Mouse (Mus musculus) CH12.LX (cell line): ENCODE results near the gene Alg1. TPM values are rescaled to one million over a fixed set of nuclear protein-coding genes. Genes with fewer than 3 reads are reported as not detected.
"Not testable (repeated sequence)": the region's sequence is repeated elsewhere in the genome, so short reads cannot be mapped to it uniquely, and the experiment has no call there.

ENCODE experiments used
- DNase-seq: peaks from one replicate; pipeline ENCODE4 v3.0.0-alpha.2; 2013; ENCODE audit errors: extremely low read depth
- H3K27ac ChIP-seq: 2 replicates; pipeline ENCODE4 v1.5.1; 2012; ENCODE audit warnings: low read depth, mild to moderate bottlenecking, control low read depth, moderate library complexity; ENCODE audit not compliant: insufficient read depth
- H3K27me3 ChIP-seq: replicated peaks from 2 replicates; pipeline ENCODE3; 2012; ENCODE audit warnings: inconsistent platforms
- H3K36me3 ChIP-seq, 2 experiments: replicated peaks in 1 of 2; 2 replicates each; pipeline versions ENCODE3 to v1.6.1; 2012; ENCODE audit warnings: inconsistent platforms in 1 of 2, low read length in 1 of 2, mild to moderate bottlenecking in 1 of 2, mixed read lengths in 1 of 2, moderate library complexity in 1 of 2; ENCODE audit not compliant: control insufficient read depth in 1 of 2, insufficient read depth in 1 of 2
- H3K4me1 ChIP-seq, 2 experiments: 2 replicates each; pipeline ENCODE4 v1.6.1; 2012; ENCODE audit warnings: inconsistent platforms in 1 of 2, moderate library complexity in 1 of 2; ENCODE audit not compliant: insufficient read depth in 2 of 2, control insufficient read depth in 1 of 2
- H3K4me2 ChIP-seq: 2 replicates; pipeline ENCODE4 v1.6.1; 2012; ENCODE audit warnings: low read depth, mild to moderate bottlenecking, control low read depth; ENCODE audit not compliant: poor library complexity, insufficient read depth, severe bottlenecking
- H3K4me3 ChIP-seq, 3 experiments: fragments of 150-350 bp in 1 of 3; sonication (generic) in 1 of 3; replicated peaks in 1 of 3; 2 replicates each; pipeline versions ENCODE3 to v1.5.1; 2011 to 2012; ENCODE audit warnings: low read depth in 2 of 3, low read length in 2 of 3, mild to moderate bottlenecking in 2 of 3, moderate library complexity in 2 of 3, control low read depth in 1 of 3, improper control_type of control experiment in 1 of 3, inconsistent platforms in 1 of 3, mixed read lengths in 1 of 3; ENCODE audit not compliant: poor library complexity in 1 of 3
- H3K79me2 ChIP-seq: replicated peaks from 2 replicates; pipeline ENCODE4 v1.6.1; 2012; ENCODE audit warnings: mild to moderate bottlenecking, moderate library complexity; ENCODE audit not compliant: control insufficient read depth, poor library complexity, insufficient read depth, severe bottlenecking; ENCODE audit errors: extremely low read depth
- H3K9ac ChIP-seq: 2 replicates; pipeline ENCODE4 v1.6.1; 2012; ENCODE audit warnings: low read depth, mild to moderate bottlenecking, control low read depth, moderate library complexity; ENCODE audit not compliant: insufficient read depth
- H3K9me3 ChIP-seq: replicated peaks from 2 replicates; pipeline ENCODE3; 2012; ENCODE audit warnings: low read length, inconsistent platforms, mixed read lengths
- ELF1 ChIP-seq: IDR thresholded peaks from 2 replicates; pipeline ENCODE4 v1.6.1; 2014; ENCODE audit warnings: low read depth, mild to moderate bottlenecking, inconsistent platforms, low read length, improper control_type of control experiment
- EP300 ChIP-seq: IDR thresholded peaks from 2 replicates; pipeline ENCODE4 v1.6.1; 2011; ENCODE audit warnings: low read length, improper control_type of control experiment
- GABPA ChIP-seq: IDR thresholded peaks from 2 replicates; pipeline ENCODE4 v1.6.1; 2012; ENCODE audit warnings: low read depth, low read length, improper control_type of control experiment, inconsistent platforms; ENCODE audit not compliant: insufficient replicate concordance
- JUN ChIP-seq: IDR thresholded peaks from 2 replicates; pipeline ENCODE4 v1.6.1; 2011; ENCODE audit warnings: low read depth, mild to moderate bottlenecking, low read length, improper control_type of control experiment, moderate library complexity; ENCODE audit not compliant: insufficient read depth
- MAX ChIP-seq: IDR thresholded peaks from 2 replicates; pipeline ENCODE4 v1.6.1; 2011; ENCODE audit warnings: low read length, improper control_type of control experiment
- POLR2A ChIP-seq: IDR thresholded peaks from 2 replicates; pipeline ENCODE4 v1.6.1; 2011; ENCODE audit warnings: low read depth, mild to moderate bottlenecking, improper control_type of control experiment, low read length
- RCOR1 ChIP-seq: conservative IDR thresholded peaks from 2 replicates; pipeline ENCODE4 v1.6.1; 2012; ENCODE audit warnings: low read depth, mild to moderate bottlenecking, inconsistent platforms, low read length, improper control_type of control experiment
- TCF12 ChIP-seq: IDR thresholded peaks from 2 replicates; pipeline ENCODE4 v1.6.1; 2014; ENCODE audit warnings: low read depth, mild to moderate bottlenecking, inconsistent platforms, low read length, improper control_type of control experiment
- USF2 ChIP-seq: conservative IDR thresholded peaks from 2 replicates; pipeline ENCODE4 v1.6.1; 2011; ENCODE audit warnings: low read depth, low read length, improper control_type of control experiment
- ZC3H11A ChIP-seq: IDR thresholded peaks from 2 replicates; pipeline ENCODE4 v1.6.1; 2012; ENCODE audit warnings: low read depth, mild to moderate bottlenecking, inconsistent platforms, low read length, improper control_type of control experiment
- dilution Hi-C: fragments of 300-500 bp; cut with MboI; formaldehyde crosslinking; loops from 2 replicates; pipeline ENCODE4 v1.14.3; 2020; ENCODE audit warnings: low sequenced_read_pairs; ENCODE audit not compliant: extremely low pct_unique_long_range_greater_than_20kb, extremely low pct_ligation_motif_present
- in situ Hi-C: fragments of 300-500 bp; cut with MboI; formaldehyde crosslinking; loops from 3 replicates; pipeline ENCODE4 v1.14.3; 2019; ENCODE audit warnings: low sequenced_read_pairs, low pct_ligation_motif_present, low pct_unique_long_range_greater_than_20kb, mixed read lengths
- polyA plus RNA-seq: library from polyadenylated mRNA; unstranded; fragments of >175 nt; gene quantifications from 2 replicates; pipeline ENCODE4 v1.2.1, GENCODE M21; 2012; ENCODE audit warnings: low read depth; ENCODE audit not compliant: insufficient read length
- total RNA-seq, 2 experiments: library from RNA; depleted of rRNA; stranded (reverse); fragments of 300-350 nt in 1 of 2; fragments of >200 nt in 1 of 2; gene quantifications; 2 replicates each; pipeline ENCODE4 v1.2.3; 2012 to 2014

Alg1 gene
- total and polyA plus RNA-seq, 3 experiments = 55.7 to 65.7 (median 63.5) TPM

DNA sequence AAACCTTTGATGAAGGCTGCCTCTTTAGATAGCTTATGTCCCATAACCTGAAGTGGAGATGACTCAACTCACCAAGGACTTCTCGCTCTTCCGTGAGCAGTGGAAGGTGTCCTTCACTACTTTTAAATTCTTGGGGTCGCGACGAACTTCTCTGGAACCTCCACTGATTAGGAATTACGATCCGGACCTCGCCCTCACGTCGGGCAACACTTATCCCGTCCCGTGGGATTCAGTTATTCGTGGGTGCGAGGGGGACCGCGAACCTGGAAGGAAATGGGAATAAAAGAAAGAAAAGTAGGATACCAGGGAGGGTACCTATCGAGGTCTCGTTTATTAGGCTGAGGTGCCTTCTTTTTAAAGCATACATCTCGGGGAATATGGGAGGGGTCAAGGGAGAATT is 5.9 kb upstream of the Alg1 start:
- H3K27me3 ChIP-seq, H3K36me3 ChIP-seq, in situ Hi-C loops, dilution Hi-C loops, DNase-seq, H3K4me1 ChIP-seq, H3K4me2 ChIP-seq, H3K79me2 ChIP-seq, H3K9ac ChIP-seq, H3K27ac ChIP-seq, H3K4me3 ChIP-seq: not testable (repeated sequence)
- H3K9me3 ChIP-seq = peaks cover 11% of the 10 kb centered on the region

- H3K79me2 ChIP-seq, H3K4me1 ChIP-seq, H3K27me3 ChIP-seq, in situ Hi-C loops, H3K4me3 ChIP-seq, H3K27ac ChIP-seq, dilution Hi-C loops, H3K9ac ChIP-seq, H3K4me2 ChIP-seq, H3K36me3 ChIP-seq, DNase-seq: not testable (repeated sequence)
- peaks cover 11% of the 10 kb centered on the region for H3K9me3 ChIP-seq
These were observed 5.3 kb upstream of the Alg1 start for GRCm38 (mm10) chr16:5228103-5228502.

DNA sequence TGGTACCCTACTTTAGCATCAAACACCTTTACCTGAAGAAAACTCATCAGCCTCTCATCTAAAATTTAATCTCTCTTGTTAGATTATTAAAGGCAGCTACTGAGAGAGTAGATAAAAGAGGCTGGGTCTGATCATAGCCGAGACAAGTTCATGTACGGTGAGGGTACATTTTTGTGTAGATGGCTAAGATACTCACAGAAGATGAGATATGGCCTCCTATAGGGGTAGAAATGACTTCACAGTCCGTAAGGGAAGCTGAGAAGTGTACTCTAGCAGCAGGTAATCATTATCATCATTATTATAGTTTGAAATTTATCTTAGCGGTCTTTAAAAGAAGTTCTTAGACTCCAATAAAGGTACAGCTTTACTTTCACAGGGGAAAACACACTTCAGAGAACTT is 439 bp upstream of the Alg1 start:
- H3K4me2 ChIP-seq = peak overlapping the region; percentile 50
- dilution Hi-C loops = no loop called here
- H3K4me3 ChIP-seq = peak overlapping the region in 2 of 3 experiments; percentile 44 to 84
- no peak for DNase-seq
- H3K9ac ChIP-seq = no peak overlapping the region; the same call in 1 of the 2 replicates
- in situ Hi-C loops = no loop called here
- peaks cover 15% of the 10 kb centered on the region; the same call in 1 of the 2 replicates for H3K79me2 ChIP-seq
- peaks cover 4% of the 10 kb centered on the region for H3K27me3 ChIP-seq
- no peak overlapping the region for H3K27ac ChIP-seq
- peaks cover 9 to 27% of the 10 kb centered on the region in 2 experiments for H3K36me3 ChIP-seq
- TF ChIP-seq RCOR1 (no peak), EP300 (no peak), GABPA (no peak), TCF12 (no peak), USF2 (no peak), JUN (no peak), ELF1 (no peak), POLR2A (no peak), MAX (no peak), ZC3H11A (no peak)
- peaks cover 11% of the 10 kb centered on the region for H3K9me3 ChIP-seq
- peaks cover 6 to 24% of the 10 kb centered on the region in 2 experiments; a peak in 3 of 4 replicates for H3K4me1 ChIP-seq
